Mouse (Mus musculus) testis, adult 2 months (tissue): ENCODE measurements at regions not wholly inside any gene's neighbourhood (a gene's known extent, or its start where the extent isn't known, plus 50 kb on each side); places are given as distances from the start of the nearest gene placed in this dataset.

Experiments
- H3K27ac ChIP-seq: fragments of 200-500 bp; 2 replicates; pipeline ENCODE4 v1.5.1; 2012; ENCODE audit warnings: low read depth, low read length; ENCODE audit not compliant: control insufficient read depth, insufficient read depth
- H3K27me3 ChIP-seq: fragments of 200-500 bp; 2 replicates; pipeline ENCODE4 v1.6.1; 2012; ENCODE audit warnings: mild to moderate bottlenecking, low read length, moderate library complexity; ENCODE audit not compliant: control insufficient read depth, insufficient read depth
- H3K36me3 ChIP-seq: fragments of 200-500 bp; 2 replicates; pipeline ENCODE4 v1.6.1; 2012; ENCODE audit warnings: mild to moderate bottlenecking, low read length; ENCODE audit not compliant: control insufficient read depth, insufficient read depth
- H3K4me1 ChIP-seq: fragments of 200-500 bp; 2 replicates; pipeline ENCODE4 v1.6.1; 2012; ENCODE audit warnings: low read length; ENCODE audit not compliant: control insufficient read depth, insufficient read depth
- H3K4me3 ChIP-seq: fragments of 200-500 bp; 2 replicates; pipeline ENCODE4 v1.5.1; 2012; ENCODE audit warnings: low read depth, mild to moderate bottlenecking, low read length, moderate library complexity, mixed read lengths; ENCODE audit not compliant: control insufficient read depth
- CTCF ChIP-seq: fragments of 200-500 bp; IDR thresholded peaks from 2 replicates; pipeline ENCODE4 v1.5.1; 2012; ENCODE audit warnings: low read depth, mild to moderate bottlenecking, inconsistent platforms, low read length, moderate library complexity; ENCODE audit not compliant: control insufficient read depth, insufficient read depth, insufficient replicate concordance
- POLR2A ChIP-seq: fragments of 200-500 bp; IDR thresholded peaks from 2 replicates; pipeline ENCODE4 v1.6.1; 2012; ENCODE audit warnings: low read depth, mild to moderate bottlenecking, inconsistent platforms, low read length, moderate library complexity; ENCODE audit not compliant: control insufficient read depth

GRCm38 (mm10) chr7:136229592-136229991, 513.4 kb upstream of the Mki67 start:
- Histone ChIP-seq H3K4me1 (no peaks in the 10 kb centered on the region; the same call in none of the 2 replicates), H3K36me3 (no peaks in the 10 kb centered on the region), H3K27me3 (no peaks in the 10 kb centered on the region), H3K4me3 (no peak overlapping the region), H3K27ac (no peak overlapping the region)
- TF ChIP-seq CTCF (no peak), POLR2A (no peak)

DNA sequence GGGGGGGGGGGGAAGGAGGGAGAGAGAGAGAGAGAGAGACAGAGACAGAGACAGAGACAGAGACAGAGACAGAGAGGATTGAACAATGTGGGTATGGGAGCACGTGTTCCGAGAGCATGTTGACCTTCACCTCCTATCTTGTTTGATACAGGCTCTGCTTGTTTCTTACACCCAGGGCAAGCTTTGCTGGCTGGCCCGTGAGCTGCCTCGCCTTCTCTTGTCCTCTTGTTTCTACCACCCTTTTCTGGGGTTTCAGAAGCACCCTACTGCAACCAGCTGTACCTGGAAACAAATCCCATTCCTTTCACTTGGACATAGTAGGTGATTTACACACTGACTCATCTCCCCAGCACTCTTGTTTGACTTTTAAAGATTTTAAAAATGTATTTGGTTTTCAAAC, 516.0 kb upstream of the Mki67 start:
- no peak for TF ChIP-seq CTCF
- no peak for TF ChIP-seq POLR2A
- H3K36me3 ChIP-seq, result no peaks in the 10 kb centered on the region
- H3K4me1 ChIP-seq, result no peaks in the 10 kb centered on the region
- no peak overlapping the region for H3K27ac ChIP-seq
- H3K4me3 ChIP-seq, result no peak overlapping the region
- H3K27me3 ChIP-seq, result no peaks in the 10 kb centered on the region

DNA sequence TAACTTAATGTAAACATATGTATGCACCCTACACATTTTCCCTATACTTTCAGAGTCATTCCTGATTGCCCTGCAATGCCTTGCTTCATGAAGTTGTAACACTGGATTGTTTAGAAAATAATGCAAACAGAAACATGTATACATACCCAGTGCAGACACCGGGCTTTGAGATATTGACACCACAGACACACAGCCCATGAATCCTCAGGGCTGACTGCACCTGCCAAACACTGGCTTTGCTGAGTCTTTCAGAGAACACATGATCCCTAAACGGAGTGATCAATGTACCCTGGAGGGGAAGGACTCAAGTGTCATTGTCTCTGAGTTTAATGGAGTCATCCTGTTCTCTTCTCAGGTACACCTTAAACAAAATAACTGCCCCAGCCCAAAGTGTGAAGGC, 519.4 kb upstream of the Mki67 start:
- TF ChIP-seq POLR2A (no peak), CTCF (no peak)
- no peaks in the 10 kb centered on the region for H3K36me3 ChIP-seq
- H3K4me3 ChIP-seq, result no peak overlapping the region
- H3K27ac ChIP-seq, result no peak overlapping the region
- no peaks in the 10 kb centered on the region for H3K4me1 ChIP-seq
- H3K27me3 ChIP-seq, result no peaks in the 10 kb centered on the region

GRCm38 (mm10) chr7:136236391-136236790, 520.2 kb upstream of the Mki67 start:
- Histone ChIP-seq H3K27ac (no peak overlapping the region), H3K27me3 (no peaks in the 10 kb centered on the region), H3K36me3 (no peaks in the 10 kb centered on the region), H3K4me3 (no peak overlapping the region), H3K4me1 (no peaks in the 10 kb centered on the region)
- TF ChIP-seq POLR2A (no peak), CTCF (no peak)

DNA sequence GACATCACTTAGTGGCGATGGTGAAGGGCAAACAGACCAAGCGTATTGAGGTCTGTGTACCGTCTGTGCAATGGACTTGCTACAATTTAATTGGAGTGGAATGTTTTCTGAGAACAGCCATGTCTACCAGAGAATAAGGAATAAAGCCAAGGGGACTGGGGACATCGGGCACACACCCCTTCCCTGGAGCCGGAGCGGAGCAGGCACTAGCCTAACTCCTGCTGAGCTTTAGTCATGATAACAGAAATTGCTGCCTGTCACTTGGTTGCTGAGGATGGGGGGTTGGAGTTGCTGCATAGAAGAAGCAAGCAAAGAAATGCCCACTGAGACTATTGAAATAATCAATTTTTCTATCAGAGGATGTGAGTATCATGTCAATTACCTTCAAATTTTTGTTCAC, 549.5 kb upstream of the Mki67 start:
- Histone ChIP-seq H3K36me3 (no peaks in the 10 kb centered on the region), H3K27ac (no peak overlapping the region), H3K27me3 (no peaks in the 10 kb centered on the region), H3K4me3 (no peak overlapping the region), H3K4me1 (no peaks in the 10 kb centered on the region)
- no peak for TF ChIP-seq POLR2A
- TF ChIP-seq CTCF, result no peak

- Histone ChIP-seq H3K4me1 (no peaks in the 10 kb centered on the region), H3K4me3 (no peak overlapping the region), H3K27ac (no peak overlapping the region), H3K36me3 (no peaks in the 10 kb centered on the region), H3K27me3 (no peaks in the 10 kb centered on the region)
- TF ChIP-seq CTCF (no peak), POLR2A (no peak)
Measured at GRCm38 (mm10) chr7:136267716-136268489, 551.7 kb upstream of the Mki67 start.

DNA sequence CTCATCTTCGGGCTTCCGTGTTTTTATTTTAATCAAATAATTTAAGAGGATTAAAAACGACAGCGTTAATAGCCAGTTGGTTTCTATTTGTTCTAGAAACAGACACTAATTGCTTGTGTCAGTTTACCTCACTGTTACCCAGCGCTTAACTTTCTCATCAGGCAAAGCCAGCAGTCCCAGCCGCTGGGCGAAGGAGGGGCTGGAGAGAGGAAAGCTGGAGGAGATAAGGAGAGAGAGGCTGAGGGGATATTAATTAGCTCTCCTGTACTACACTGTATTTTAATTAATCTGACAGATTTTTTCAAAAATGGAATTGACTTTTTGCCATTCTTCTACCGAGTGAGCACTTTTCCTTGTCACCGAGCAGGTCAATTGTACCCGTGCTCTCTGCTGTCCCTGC, 559.5 kb upstream of the Mki67 start:
- Histone ChIP-seq H3K4me1 (no peaks in the 10 kb centered on the region), H3K27me3 (no peaks in the 10 kb centered on the region), H3K27ac (no peak overlapping the region), H3K4me3 (no peak overlapping the region), H3K36me3 (no peaks in the 10 kb centered on the region)
- TF ChIP-seq POLR2A (no peak), CTCF (no peak)
